Mouse (Mus musculus): Measurements from ENCODE around the gene Nrde2. TPM values are rescaled to one million over a fixed set of nuclear protein-coding genes. Genes with fewer than 3 reads are reported as not detected.

Gene Nrde2
- total RNA-seq, 2 experiments from 2014 or later = 19.3 to 21.0 TPM

Other genes starting within 250 kb of the Nrde2 start
- gene Kcnk13, start 195.2 kb downstream of the Nrde2 start, total RNA-seq (2021) = 1 to 10 TPM; 3.0 to 3.5 TPM
- 100 to 1,000 TPM; 193 to 200 TPM for gene Psmc1, start 49.5 kb downstream of the Nrde2 start, total RNA-seq (2021)
- 1,000 to 10,000 TPM; 1,788 to 1,825 TPM for gene Calm1, start 39.8 kb upstream of the Nrde2 start, total RNA-seq (2021)

Data from layer of hippocampus, postnatal 14 days (tissue).